ENCODE assay signal across 9 mouse cellular contexts in the genomic region with DNA sequence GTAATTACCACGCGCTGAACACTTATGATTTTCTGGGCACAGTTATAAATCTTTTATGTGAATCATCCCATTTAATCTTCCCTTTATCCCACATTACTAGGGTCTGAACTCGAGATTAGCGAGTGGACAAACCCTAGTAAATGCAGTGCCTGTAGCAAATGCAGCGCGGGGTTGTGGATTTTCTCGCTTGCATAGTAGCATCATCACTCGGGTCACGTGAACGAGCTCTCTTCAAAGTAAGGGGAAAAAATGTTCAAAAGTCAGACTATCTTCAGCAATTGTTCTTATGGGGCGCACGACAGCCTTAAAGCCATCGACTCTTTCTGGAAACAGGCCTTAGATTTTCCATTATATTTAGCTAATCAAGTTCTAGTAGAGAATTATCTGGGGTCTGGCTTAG. TPM values are rescaled to one million over a fixed set of nuclear protein-coding genes. Genes with fewer than 3 reads are reported as not detected.
DNase-seq lines count a peak whose midpoint lies in the region; ATAC-seq and TF ChIP-seq lines count a peak whose summit lies in the region.
"Had no signal": no experiment of that assay in that cellular context is flagged by ENCODE, and none has a peak within 500 bp of the region (broad histone marks: within the 10 kb centered on the region; RNA-seq: fewer than 3 reads in every experiment).

No protein-coding gene starts in this region.

- no peaks in the 10 kb centered on the region for H3K27me3 ChIP-seq in lung, embryonic 16.5 days (ENCODE audit: control insufficient read depth, insufficient read depth, low read depth, low read length)
- no peaks in the 10 kb centered on the region for H3K27me3 ChIP-seq in forebrain, embryonic 14.5 days (replicated peaks; ENCODE audit: control insufficient read depth, insufficient read depth, low read length)
- no peaks in the 10 kb centered on the region for H3K27me3 ChIP-seq in limb, embryonic 14.5 days (ENCODE audit: control insufficient read depth, insufficient read depth, low read length)
- no peaks in the 10 kb centered on the region for H3K27me3 ChIP-seq in stomach, embryonic 15.5 days (replicated peaks)

- no peak overlapping the region for H3K27ac ChIP-seq in lung, embryonic 16.5 days (ENCODE audit: low read length)
- H3K27ac ChIP-seq in forebrain, embryonic 14.5 days (ENCODE audit: low read depth, low read length), result no peak overlapping the region
- no peak overlapping the region for H3K27ac ChIP-seq in limb, embryonic 14.5 days (replicated peaks; ENCODE audit: low read depth, low read length)
- H3K27ac ChIP-seq in stomach, embryonic 15.5 days, result peak overlapping the region; percentile 90; the same call in 1 of the 2 replicates

- H3K4me3 ChIP-seq in lung, embryonic 16.5 days (ENCODE audit: low read length), result peak overlapping the region; percentile 96
- H3K4me3 ChIP-seq in lung, adult 2 months (replicated peaks; ENCODE audit: extremely low read depth, low read depth, low read length), result no peak overlapping the region
- H3K4me3 ChIP-seq in forebrain, embryonic 14.5 days (ENCODE audit: low read depth, low read length), result peak overlapping the region; percentile 99
- peak overlapping the region; percentile 96 for H3K4me3 ChIP-seq in limb, embryonic 14.5 days (replicated peaks; ENCODE audit: low read length)
- peak overlapping the region; percentile 97 for H3K4me3 ChIP-seq in stomach, embryonic 15.5 days (replicated peaks)

- H3K36me3 ChIP-seq in lung, embryonic 16.5 days (ENCODE audit: control insufficient read depth, insufficient read depth, low read length), result no peaks in the 10 kb centered on the region; the same call in 1 of the 2 replicates
- peaks cover 14% of the 10 kb centered on the region for H3K36me3 ChIP-seq in forebrain, embryonic 14.5 days (ENCODE audit: control insufficient read depth, insufficient read depth, low read length)
- peaks cover 13% of the 10 kb centered on the region for H3K36me3 ChIP-seq in limb, embryonic 14.5 days (ENCODE audit: control insufficient read depth, insufficient read depth, low read length)
- H3K36me3 ChIP-seq in stomach, embryonic 15.5 days, result peaks cover under 1% of the 10 kb centered on the region; the same call in 1 of the 2 replicates

- peaks cover 18% of the 10 kb centered on the region for H3K4me1 ChIP-seq in lung, embryonic 16.5 days (replicated peaks; ENCODE audit: control insufficient read depth, insufficient read depth, low read length)
- peaks cover 6% of the 10 kb centered on the region; the same call in 1 of the 2 replicates for H3K4me1 ChIP-seq in lung, adult 2 months (ENCODE audit: control insufficient read depth, insufficient read depth, low read length)
- H3K4me1 ChIP-seq in forebrain, embryonic 14.5 days (ENCODE audit: control insufficient read depth, insufficient read depth, low read length), result peaks cover 19% of the 10 kb centered on the region
- H3K4me1 ChIP-seq in limb, embryonic 14.5 days (ENCODE audit: control insufficient read depth, insufficient read depth, low read length), result peaks cover 11% of the 10 kb centered on the region
- peaks cover 12% of the 10 kb centered on the region for H3K4me1 ChIP-seq in stomach, embryonic 15.5 days

- H3K4me2 ChIP-seq in lung, embryonic 16.5 days (ENCODE audit: low read depth, low read length), result peak overlapping the region; percentile 75
- H3K4me2 ChIP-seq in forebrain, embryonic 14.5 days (ENCODE audit: low read length), result peak overlapping the region; percentile 75
- peak overlapping the region; percentile 89 for H3K4me2 ChIP-seq in limb, embryonic 14.5 days (replicated peaks; ENCODE audit: low read depth, low read length, severe bottlenecking)
- H3K4me2 ChIP-seq in stomach, embryonic 15.5 days, result peak overlapping the region; percentile 75

- no peak for TF ChIP-seq CTCF in lung, adult 2 months (IDR thresholded peaks at IDR 0.05; ENCODE audit: insufficient read depth, low read length)

- H3K9me3 ChIP-seq in lung, embryonic 16.5 days (ENCODE audit: control insufficient read depth, low read length), result no peaks in the 10 kb centered on the region
- no peaks in the 10 kb centered on the region for H3K9me3 ChIP-seq in forebrain, embryonic 14.5 days (replicated peaks; ENCODE audit: control insufficient read depth, low read length)
- H3K9me3 ChIP-seq in limb, embryonic 14.5 days (ENCODE audit: control insufficient read depth, low read length), result no peaks in the 10 kb centered on the region
- no peaks in the 10 kb centered on the region for H3K9me3 ChIP-seq in stomach, embryonic 15.5 days

- TF ChIP-seq POLR2A in lung, adult 2 months (IDR thresholded peaks at IDR 0.05; ENCODE audit: borderline replicate concordance, extremely low read depth, low read depth, low read length), result no peak
- no peak for TF ChIP-seq POLR2A in limb, embryonic 14.5 days (IDR thresholded peaks at IDR 0.05; ENCODE audit: borderline replicate concordance, extremely low read depth, insufficient read depth, insufficient read length)

- peak overlapping the region; percentile 80; the same call in 1 of the 2 replicates for H3K9ac ChIP-seq in lung, embryonic 16.5 days (ENCODE audit: low read length)
- peak overlapping the region; percentile 95 for H3K9ac ChIP-seq in forebrain, embryonic 14.5 days (ENCODE audit: low read length)
- peak overlapping the region; percentile 90 for H3K9ac ChIP-seq in limb, embryonic 14.5 days (ENCODE audit: low read depth, low read length, severe bottlenecking)
- no peak overlapping the region for H3K9ac ChIP-seq in stomach, embryonic 15.5 days

- 68% methylated on average over 13 of the region's 13 CpGs for WGBS in lung, embryonic 16.5 days
- 75% methylated on average over 13 of the region's 13 CpGs for WGBS in lung, adult 2 months
- WGBS in forebrain, embryonic 14.5 days, result 79% methylated on average over 13 of the region's 13 CpGs
- WGBS in limb, embryonic 14.5 days, result 74% methylated on average over 13 of the region's 13 CpGs
- 76% methylated on average over 13 of the region's 13 CpGs for WGBS in stomach, embryonic 15.5 days

- ATAC-seq in lung, embryonic 16.5 days (ENCODE audit: low read depth), result no peak
- ATAC-seq in forebrain, embryonic 14.5 days, result no peak
- no peak for ATAC-seq in limb, embryonic 14.5 days (ENCODE audit: low FRiP score, low read depth)
- no peak for ATAC-seq in stomach, embryonic 15.5 days (ENCODE audit: insufficient read depth, low FRiP score, low read depth)

- no peak for DNase-seq in lung, adult 2 months
- DNase-seq in forebrain, embryonic 14.5 days (ENCODE audit: low spot score), result no peak
- DNase-seq in limb, embryonic 14.5 days (ENCODE audit: low spot score), result no peak
- DNase-seq in urinary bladder, postnatal 36 days (ENCODE audit: low spot score in 2 of 2), result no peak
- DNase-seq in retina, embryonic 14.5 days (ENCODE audit: low spot score), result no peak
- DNase-seq: adrenal gland, postnatal 25 days; thymus, postnatal 4 days had no signal

RNA-seq across cellular contexts. Expression of a gene that starts 1.0 kb away (rescaled TPM):
- 53.0 and 59.0 TPM in 2 replicates for polyA plus RNA-seq in lung, embryonic 16.5 days (2015; fragmentation: Nextera tagmentation; extraction: Ambion mirVana)
- polyA plus RNA-seq in lung, adult 2 months (2012; rRNA removed), result 15.4 and 17.8 TPM in 2 replicates
- 66.8 and 71.7 TPM in 2 replicates for polyA plus RNA-seq in forebrain, embryonic 14.5 days (2014; fragmentation: Nextera tagmentation; extraction: Ambion mirVana)
- 30.9 and 39.5 TPM in 2 replicates for polyA plus RNA-seq in limb, embryonic 14.5 days (2012; rRNA removed)
- polyA plus RNA-seq in limb, embryonic 14.5 days (2014; fragmentation: Nextera tagmentation; extraction: Ambion mirVana), result 34.5 and 39.6 TPM in 2 replicates
- 57.6 and 58.3 TPM in 2 replicates for polyA plus RNA-seq in stomach, embryonic 15.5 days (2015; fragmentation: Nextera tagmentation; extraction: Ambion mirVana)

RNA-seq across cellular contexts. Expression of a gene that starts 43.3 kb away (rescaled TPM):
- polyA plus RNA-seq in lung, embryonic 16.5 days (2015; fragmentation: Nextera tagmentation; extraction: Ambion mirVana), result 67.0 and 67.8 TPM in 2 replicates
- polyA plus RNA-seq in lung, adult 2 months (2012; rRNA removed), result 50.9 and 79.8 TPM in 2 replicates
- polyA plus RNA-seq in forebrain, embryonic 14.5 days (2014; fragmentation: Nextera tagmentation; extraction: Ambion mirVana), result 23.9 and 26.1 TPM in 2 replicates
- polyA plus RNA-seq in limb, embryonic 14.5 days (2012; rRNA removed), result 21.9 and 23.4 TPM in 2 replicates
- polyA plus RNA-seq in limb, embryonic 14.5 days (2014; fragmentation: Nextera tagmentation; extraction: Ambion mirVana), result 40.5 and 41.0 TPM in 2 replicates
- 58.7 and 60.9 TPM in 2 replicates for polyA plus RNA-seq in stomach, embryonic 15.5 days (2015; fragmentation: Nextera tagmentation; extraction: Ambion mirVana)

RNA-seq across cellular contexts. Expression of a gene that starts 47.7 kb away (rescaled TPM):
- 64.4 and 64.7 TPM in 2 replicates for polyA plus RNA-seq in lung, embryonic 16.5 days (2015; fragmentation: Nextera tagmentation; extraction: Ambion mirVana)
- 23.0 and 28.9 TPM in 2 replicates for polyA plus RNA-seq in lung, adult 2 months (2012; rRNA removed)
- 54.6 and 55.1 TPM in 2 replicates for polyA plus RNA-seq in forebrain, embryonic 14.5 days (2014; fragmentation: Nextera tagmentation; extraction: Ambion mirVana)
- polyA plus RNA-seq in limb, embryonic 14.5 days (2012; rRNA removed), result 104 and 109 TPM in 2 replicates
- 66.8 and 69.1 TPM in 2 replicates for polyA plus RNA-seq in limb, embryonic 14.5 days (2014; fragmentation: Nextera tagmentation; extraction: Ambion mirVana)
- polyA plus RNA-seq in stomach, embryonic 15.5 days (2015; fragmentation: Nextera tagmentation; extraction: Ambion mirVana), result 51.2 and 60.1 TPM in 2 replicates
